Mouse (Mus musculus) neural tube, embryonic 12.5 days (tissue): ENCODE results near the gene Mapt. TPM values are rescaled to one million over a fixed set of nuclear protein-coding genes. Genes with fewer than 3 reads are reported as not detected.

ENCODE experiments used
- ATAC-seq: fragments of 200-750 bp; cut with Nextera tagmentation; 2 replicates; pipeline ENCODE4 v1.8.0; 2017; ENCODE audit warnings: low read depth, mild to moderate bottlenecking, moderate TSS enrichment, moderate library complexity; ENCODE audit not compliant: low FRiP score
- H3K27ac ChIP-seq: fragments of 300-500 bp; sonication (generic); 2 replicates; pipeline ENCODE4 v1.5.1; 2016
- H3K27me3 ChIP-seq: fragments of 300-500 bp; sonication (generic); replicated peaks from 2 replicates; pipeline ENCODE4 v1.6.1; 2016; ENCODE audit warnings: mild to moderate bottlenecking
- H3K36me3 ChIP-seq: fragments of 300-500 bp; sonication (generic); 2 replicates; pipeline ENCODE4 v1.6.1; 2016; ENCODE audit warnings: mild to moderate bottlenecking
- H3K4me1 ChIP-seq: fragments of 300-500 bp; sonication (generic); 2 replicates; pipeline ENCODE4 v1.6.1; 2016
- H3K4me2 ChIP-seq: fragments of 300-500 bp; sonication (generic); replicated peaks from 2 replicates; pipeline ENCODE4 v1.6.1; 2016; ENCODE audit warnings: mild to moderate bottlenecking
- H3K4me3 ChIP-seq: fragments of 300-500 bp; sonication (generic); 2 replicates; pipeline ENCODE4 v1.5.1; 2016
- H3K9ac ChIP-seq: fragments of 300-500 bp; sonication (generic); 2 replicates; pipeline ENCODE4 v1.6.1; 2016; ENCODE audit warnings: mild to moderate bottlenecking
- H3K9me3 ChIP-seq: fragments of 300-500 bp; sonication (generic); 2 replicates; pipeline ENCODE4 v1.6.1; 2016; ENCODE audit warnings: mild to moderate bottlenecking
- WGBS: fragments of 180-500 bp; shearing (Covaris S2); methylation state at CpG from one replicate; pipeline ENCODE4 v1.1.7; 2016; 5-methylcytosine and 5-hydroxymethylcytosine counted together
- microRNA-seq: library from miRNA; unstranded; fragments of <30 nt; microRNA quantifications from one replicate; pipeline ENCODE4, GENCODE M21; 2017
- polyA plus RNA-seq: library from polyadenylated mRNA; unstranded; fragments of >200 nt; fragmentation: Nextera tagmentation; extraction: Ambion mirVana; gene quantifications from 2 replicates; pipeline ENCODE4 v1.2.1, GENCODE M21; 2016

The Mapt gene
- polyA plus RNA-seq, 1 experiment from 2014 or later: 288 TPM

GRCm38 (mm10) chr11:104367486-104368190 is 136.4 kb downstream of the Mapt start:
- WGBS: 91% methylated on average over 5 of the region's 5 CpGs
- Histone ChIP-seq H3K9me3 (no peaks in the 10 kb centered on the region), H3K4me1 (no peaks in the 10 kb centered on the region), H3K4me3 (no peak overlapping the region), H3K27me3 (no peaks in the 10 kb centered on the region), H3K36me3 (peaks cover under 1% of the 10 kb centered on the region; the same call in 1 of the 2 replicates), H3K9ac (no peak overlapping the region), H3K4me2 (no peak overlapping the region), H3K27ac (no peak overlapping the region)
- no peak for ATAC-seq

DNA sequence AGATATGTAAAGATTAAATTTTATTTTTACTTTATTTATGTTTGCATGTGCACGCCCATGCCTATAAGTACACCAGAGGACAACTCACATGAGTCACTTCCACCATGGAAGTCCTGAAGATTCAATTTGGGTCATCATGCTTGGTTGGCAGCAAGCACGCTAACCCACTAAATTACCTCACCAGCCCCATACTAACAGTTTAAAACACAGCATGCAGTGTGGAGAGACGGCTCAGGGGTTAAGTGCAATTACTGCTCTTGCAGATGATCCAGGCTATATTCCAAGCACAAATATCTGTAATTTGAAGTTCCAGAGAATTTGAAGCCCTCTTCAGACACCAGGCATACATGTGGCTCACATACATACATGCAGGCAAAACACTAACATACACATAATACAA is 145.1 kb downstream of the Mapt start:
- H3K36me3 ChIP-seq: peaks cover 8% of the 10 kb centered on the region; the same call in 1 of the 2 replicates
- no peak for ATAC-seq

GRCm38 (mm10) chr11:104379635-104380034 is 148.4 kb downstream of the Mapt start:
- H3K4me1 ChIP-seq: no peaks in the 10 kb centered on the region; the same call in 1 of the 2 replicates
- H3K27ac ChIP-seq: no peak overlapping the region
- no peak overlapping the region for H3K4me3 ChIP-seq
- WGBS: 90% methylated on average over 1 of the region's 1 CpGs
- peaks cover 5% of the 10 kb centered on the region; the same call in 1 of the 2 replicates for H3K36me3 ChIP-seq
- H3K4me2 ChIP-seq: no peak overlapping the region
- no peaks in the 10 kb centered on the region for H3K27me3 ChIP-seq
- H3K9ac ChIP-seq: no peak overlapping the region
- no peaks in the 10 kb centered on the region for H3K9me3 ChIP-seq
- no peak for ATAC-seq

More for the DNA sequence above, 145.1 kb downstream of the Mapt start:
- no peak overlapping the region for H3K27ac ChIP-seq
- H3K4me2 ChIP-seq: no peak overlapping the region
- no peaks in the 10 kb centered on the region for H3K9me3 ChIP-seq
- WGBS: 91% methylated on average over 3 of the region's 3 CpGs
- no peaks in the 10 kb centered on the region for H3K27me3 ChIP-seq
- no peaks in the 10 kb centered on the region for H3K4me1 ChIP-seq
- no peak overlapping the region for H3K9ac ChIP-seq
- no peak overlapping the region for H3K4me3 ChIP-seq

Small RNA genes lying within 50 kb of the gene (microRNA-seq; reads per million reads assigned to microRNA genes)
- gene Gm47310: not detected

Other genes starting within 250 kb of the Mapt start
- gene Crhr1, start 98.5 kb upstream of the Mapt start, polyA plus RNA-seq: 2.3 and 2.4 TPM in 2 replicates
- not detected in 2 replicates for gene Sppl2c, start 45.1 kb upstream of the Mapt start, polyA plus RNA-seq
- gene Kansl1, start 237.5 kb downstream of the Mapt start, polyA plus RNA-seq: 30.9 and 34.2 TPM in 2 replicates